Mouse (Mus musculus) erythroblast, embryonic 14.5 days (primary cell): Measurements from ENCODE around the gene Tspan7.

Source experiments
- GATA1 ChIP-seq: IDR thresholded peaks from 2 replicates; pipeline ENCODE4 v1.6.1; 2012; ENCODE audit warnings: low read length, inconsistent platforms, mixed read lengths
- TAL1 ChIP-seq: IDR thresholded peaks from 3 replicates; pipeline ENCODE4 v1.6.1; 2012; ENCODE audit warnings: low read length, inconsistent platforms, mixed read lengths

GRCm38 (mm10) chrX:10517756-10518155 is 32.8 kb downstream of the Tspan7 start:
- no peak for TF ChIP-seq GATA1
- no peak for TF ChIP-seq TAL1
